Mouse (Mus musculus) heart, embryonic 10.5 days (tissue): ENCODE measurements around the gene Hid1. TPM values are rescaled to one million over a fixed set of nuclear protein-coding genes. Genes with fewer than 3 reads are reported as not detected.
A peak's percentile ranks its signal among the peaks of the same experiment; 100 is the strongest.

Source experiments
- DNase-seq: peaks from one replicate; pipeline ENCODE4 v3.0.0-alpha.2; 2017; ENCODE audit warnings: low spot score
- H3K27ac ChIP-seq: fragments of 300-500 bp; sonication (generic); 2 replicates; pipeline ENCODE4 v1.5.1; 2016; ENCODE audit warnings: mild to moderate bottlenecking
- H3K27me3 ChIP-seq: fragments of 300-500 bp; sonication (generic); 2 replicates; pipeline ENCODE4 v1.6.1; 2016; ENCODE audit warnings: mild to moderate bottlenecking; ENCODE audit not compliant: poor library complexity, insufficient read depth, severe bottlenecking
- H3K36me3 ChIP-seq: fragments of 300-500 bp; sonication (generic); 2 replicates; pipeline ENCODE4 v1.6.1; 2016; ENCODE audit warnings: mild to moderate bottlenecking, moderate library complexity
- H3K4me1 ChIP-seq: fragments of 300-500 bp; sonication (generic); 2 replicates; pipeline ENCODE4 v1.6.1; 2016; ENCODE audit warnings: mild to moderate bottlenecking
- H3K4me3 ChIP-seq: fragments of 300-500 bp; sonication (generic); 2 replicates; pipeline ENCODE4 v1.5.1; 2016; ENCODE audit warnings: mild to moderate bottlenecking, moderate library complexity
- H3K9me3 ChIP-seq: fragments of 300-500 bp; sonication (generic); 2 replicates; pipeline ENCODE4 v1.6.1; 2016; ENCODE audit warnings: mild to moderate bottlenecking, moderate library complexity
- WGBS: fragments of 180-500 bp; shearing (Covaris S2); methylation state at CpG from one replicate; pipeline ENCODE4 v1.1.7; 2016; 5-methylcytosine and 5-hydroxymethylcytosine counted together
- polyA plus RNA-seq: library from polyadenylated mRNA; unstranded; fragments of >200 nt; fragmentation: Nextera tagmentation; extraction: Ambion mirVana; gene quantifications from 2 replicates; pipeline ENCODE4 v1.2.1, GENCODE M21; 2016

Gene Hid1
- polyA plus RNA-seq, 1 experiment from 2014 or later: 5.5 TPM

- Histone ChIP-seq H3K36me3 (no peaks in the 10 kb centered on the region), H3K9me3 (no peaks in the 10 kb centered on the region), H3K27ac (no peak overlapping the region), H3K27me3 (peaks cover 96% of the 10 kb centered on the region), H3K4me3 (no peak overlapping the region), H3K4me1 (peaks cover 18% of the 10 kb centered on the region)
- 44% methylated on average over 1 of the region's 1 CpGs for WGBS
- DNase-seq: no peak
Observed at GRCm38 (mm10) chr11:115372015-115372414, 4.5 kb upstream of the Hid1 start.

GRCm38 (mm10) chr11:115371354-115371753 is 3.8 kb upstream of the Hid1 start:
- Histone ChIP-seq H3K4me1 (peaks cover 25% of the 10 kb centered on the region), H3K4me3 (no peak overlapping the region), H3K36me3 (no peaks in the 10 kb centered on the region), H3K9me3 (no peaks in the 10 kb centered on the region), H3K27ac (no peak overlapping the region), H3K27me3 (peaks cover 96% of the 10 kb centered on the region)
- WGBS: 44% methylated on average over 8 of the region's 8 CpGs
- no peak for DNase-seq

GRCm38 (mm10) chr11:115370368-115370767 is 2.8 kb upstream of the Hid1 start:
- H3K4me1 ChIP-seq: peaks cover 29% of the 10 kb centered on the region
- no peaks in the 10 kb centered on the region for H3K9me3 ChIP-seq
- no peak overlapping the region for H3K27ac ChIP-seq
- DNase-seq: no peak
- 47% methylated on average over 7 of the region's 7 CpGs for WGBS
- no peaks in the 10 kb centered on the region for H3K36me3 ChIP-seq
- peaks cover 96% of the 10 kb centered on the region for H3K27me3 ChIP-seq
- H3K4me3 ChIP-seq: no peak overlapping the region

DNA sequence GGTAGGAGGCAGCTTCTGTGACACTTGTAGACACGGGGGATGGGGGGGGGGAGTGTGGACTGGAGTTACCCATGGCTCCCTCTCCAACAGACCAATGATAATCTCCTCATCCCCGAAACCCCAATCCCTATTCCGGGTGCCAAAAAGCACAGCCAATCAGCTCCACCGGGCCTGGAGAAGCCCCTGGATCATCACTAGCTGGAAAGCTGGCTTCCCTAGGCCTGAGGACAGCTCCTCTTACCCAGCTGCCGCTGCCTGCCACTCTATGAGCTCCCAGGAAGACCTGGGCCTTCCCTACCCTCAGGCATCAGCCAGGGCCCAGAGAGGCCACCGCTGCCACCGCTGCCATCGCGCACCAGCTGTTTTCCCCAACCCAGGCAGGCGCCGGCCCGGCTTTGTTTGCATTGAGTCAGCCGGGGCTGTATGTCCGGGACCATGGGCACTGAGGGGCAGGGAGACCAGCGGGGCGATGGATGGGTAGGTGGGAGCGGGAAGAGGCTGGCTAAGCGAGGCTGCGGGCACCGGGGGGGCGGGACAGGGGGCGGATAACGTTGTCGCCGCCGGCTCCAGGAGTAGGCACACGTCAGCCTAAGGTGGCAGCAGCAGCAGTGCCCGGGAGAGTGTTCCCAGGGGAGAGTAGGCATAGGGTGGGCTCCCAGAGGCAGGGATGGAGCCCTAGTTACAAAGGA is 706 bp downstream of the Hid1 start:
- 1% methylated on average over 28 of the region's 28 CpGs for WGBS

GRCm38 (mm10) chr11:115366039-115366705 is 1.4 kb downstream of the Hid1 start:
- no peaks in the 10 kb centered on the region for H3K9me3 ChIP-seq
- no peaks in the 10 kb centered on the region for H3K36me3 ChIP-seq
- no peak overlapping the region; the same call in 1 of the 2 replicates for H3K27ac ChIP-seq
- DNase-seq: no peak
- H3K27me3 ChIP-seq: peaks cover 78% of the 10 kb centered on the region
- peaks cover 18% of the 10 kb centered on the region for H3K4me1 ChIP-seq
- WGBS: 25% methylated on average over 7 of the region's 7 CpGs
- peak overlapping the region; percentile 63 for H3K4me3 ChIP-seq

More for the DNA sequence above, 706 bp downstream of the Hid1 start:
- Histone ChIP-seq H3K27ac (peak overlapping the region; percentile 60; the same call in 1 of the 2 replicates), H3K4me1 (peaks cover 18% of the 10 kb centered on the region), H3K4me3 (peak overlapping the region; percentile 63), H3K9me3 (no peaks in the 10 kb centered on the region), H3K27me3 (peaks cover 80% of the 10 kb centered on the region), H3K36me3 (no peaks in the 10 kb centered on the region)
- DNase-seq: no peak

DNA sequence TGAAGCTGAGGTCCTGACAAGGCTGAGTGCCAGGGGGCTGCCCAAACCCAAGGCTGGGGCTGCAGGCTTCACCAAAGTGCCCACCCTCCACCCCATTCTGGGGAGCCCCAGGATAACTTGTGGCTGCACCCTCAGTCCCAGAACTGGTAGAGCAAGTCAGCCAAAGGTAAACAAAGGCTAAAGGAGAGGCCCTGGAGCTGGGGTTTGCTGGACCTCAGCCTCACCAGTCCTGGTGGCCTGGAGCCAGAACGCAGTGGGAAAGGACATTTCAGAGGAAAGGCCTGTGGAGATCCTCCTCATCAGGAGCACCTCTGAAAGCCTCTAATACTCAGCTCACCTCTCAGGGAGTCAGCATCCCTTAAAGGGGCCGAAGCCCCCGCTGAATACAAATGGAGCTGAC is 3.4 kb downstream of the Hid1 start:
- Histone ChIP-seq H3K27me3 (peaks cover 67% of the 10 kb centered on the region), H3K4me1 (peaks cover 30% of the 10 kb centered on the region), H3K36me3 (no peaks in the 10 kb centered on the region), H3K4me3 (no peak overlapping the region), H3K27ac (no peak overlapping the region), H3K9me3 (no peaks in the 10 kb centered on the region)
- WGBS: 79% methylated on average over 3 of the region's 3 CpGs
- no peak for DNase-seq

DNA sequence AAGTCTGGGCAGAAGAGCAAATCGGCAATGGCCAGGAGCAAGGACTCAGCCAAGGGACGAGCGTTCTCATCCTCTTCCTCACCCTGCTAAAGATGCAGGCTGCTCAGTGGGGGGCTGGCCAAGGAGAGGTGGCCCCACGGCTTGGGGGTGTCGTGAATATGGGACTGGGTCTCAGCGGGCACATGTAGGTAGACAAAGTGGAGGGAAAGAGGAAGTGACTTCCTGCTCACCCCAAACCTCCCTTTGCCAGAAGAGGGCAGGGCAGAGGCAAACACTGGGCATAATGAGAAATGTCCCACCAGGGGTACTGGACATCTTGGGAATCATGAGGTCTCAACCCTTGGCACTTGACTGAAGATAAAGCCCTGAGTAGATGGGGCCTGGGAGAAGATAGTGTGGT is 7.8 kb downstream of the Hid1 start:
- Histone ChIP-seq H3K4me1 (peaks cover 16% of the 10 kb centered on the region), H3K4me3 (no peak overlapping the region), H3K27ac (peak overlapping the region; percentile 65; the same call in 1 of the 2 replicates), H3K9me3 (no peaks in the 10 kb centered on the region), H3K36me3 (no peaks in the 10 kb centered on the region), H3K27me3 (peaks cover 58% of the 10 kb centered on the region)
- DNase-seq: no peak
- 67% methylated on average over 6 of the region's 6 CpGs for WGBS

DNA sequence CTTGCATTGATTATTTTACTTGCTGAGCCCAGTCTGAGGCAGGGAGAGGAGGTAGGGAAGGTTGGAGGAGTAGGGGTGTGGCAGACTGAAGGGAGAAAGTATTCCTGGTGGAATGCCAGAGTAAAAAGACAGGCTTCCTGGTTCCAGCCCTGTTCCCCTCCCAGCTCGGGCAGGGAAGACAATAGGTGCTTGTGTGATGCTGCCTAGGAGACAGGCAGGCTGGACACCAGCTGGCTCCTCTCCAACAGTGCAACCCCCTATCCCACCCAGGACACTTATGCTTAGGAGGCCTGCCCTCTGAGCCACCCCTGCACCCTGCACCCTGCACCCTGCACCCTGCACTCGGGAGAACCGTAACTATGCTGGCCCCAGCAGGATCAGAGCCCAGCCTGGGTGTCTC is 8.3 kb downstream of the Hid1 start:
- no peak for DNase-seq
- Histone ChIP-seq H3K36me3 (no peaks in the 10 kb centered on the region), H3K4me1 (peaks cover 16% of the 10 kb centered on the region), H3K27ac (peak overlapping the region; percentile 65; the same call in 1 of the 2 replicates), H3K4me3 (no peak overlapping the region), H3K9me3 (no peaks in the 10 kb centered on the region), H3K27me3 (peaks cover 60% of the 10 kb centered on the region)
- WGBS: 56% methylated on average over 3 of the region's 3 CpGs

- DNase-seq: no peak
- Histone ChIP-seq H3K4me1 (peaks cover 16% of the 10 kb centered on the region), H3K36me3 (no peaks in the 10 kb centered on the region), H3K27ac (peak overlapping the region; percentile 65), H3K27me3 (peaks cover 60% of the 10 kb centered on the region), H3K4me3 (no peak overlapping the region), H3K9me3 (no peaks in the 10 kb centered on the region)
- 22% methylated on average over 5 of the region's 5 CpGs for WGBS
Observed at GRCm38 (mm10) chr11:115358468-115358867, 9.1 kb downstream of the Hid1 start.

GRCm38 (mm10) chr11:115354183-115354582 is 13.4 kb downstream of the Hid1 start:
- peaks cover 10% of the 10 kb centered on the region; the same call in 1 of the 2 replicates for H3K4me1 ChIP-seq
- WGBS: 5% methylated on average over 8 of the region's 8 CpGs

DNA sequence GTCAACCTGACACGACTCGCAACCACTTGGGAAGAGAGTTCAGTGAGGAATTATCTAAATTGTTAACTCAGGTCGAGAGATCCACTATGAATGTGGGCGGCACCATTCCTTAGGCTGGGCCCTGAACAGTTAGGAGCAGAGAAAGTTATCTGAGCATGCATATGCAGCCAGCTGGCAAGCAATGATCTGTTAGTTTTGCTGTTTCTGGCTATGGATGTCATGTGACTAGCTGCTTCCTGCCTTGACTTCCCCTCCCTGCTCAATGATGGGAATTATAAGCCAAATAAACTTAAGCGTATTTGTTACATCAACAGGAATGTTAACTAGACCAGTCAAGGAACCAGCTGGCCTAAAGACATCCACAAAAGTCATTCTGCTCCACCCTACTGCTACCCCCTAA is 14.2 kb downstream of the Hid1 start:
- H3K4me3 ChIP-seq: no peak overlapping the region
- H3K27ac ChIP-seq: no peak overlapping the region
- H3K4me1 ChIP-seq: 0 out of 2 replicates have a peak, but pooled peaks cover 13% of the 10 kb centered on the region
- 83% methylated on average over 5 of the region's 5 CpGs for WGBS
- no peaks in the 10 kb centered on the region for H3K9me3 ChIP-seq
- no peak for DNase-seq
- peaks cover 83% of the 10 kb centered on the region for H3K27me3 ChIP-seq
- H3K36me3 ChIP-seq: no peaks in the 10 kb centered on the region; the same call in 1 of the 2 replicates

More at GRCm38 (mm10) chr11:115354183-115354582, 13.4 kb downstream of the Hid1 start:
- Histone ChIP-seq H3K27me3 (peaks cover 76% of the 10 kb centered on the region), H3K9me3 (no peaks in the 10 kb centered on the region), H3K27ac (no peak overlapping the region), H3K36me3 (no peaks in the 10 kb centered on the region; the same call in 1 of the 2 replicates), H3K4me3 (no peak overlapping the region)
- peak; percentile 88 for DNase-seq

GRCm38 (mm10) chr11:115349976-115350375 is 17.6 kb downstream of the Hid1 start:
- peaks cover 86% of the 10 kb centered on the region for H3K27me3 ChIP-seq

DNA sequence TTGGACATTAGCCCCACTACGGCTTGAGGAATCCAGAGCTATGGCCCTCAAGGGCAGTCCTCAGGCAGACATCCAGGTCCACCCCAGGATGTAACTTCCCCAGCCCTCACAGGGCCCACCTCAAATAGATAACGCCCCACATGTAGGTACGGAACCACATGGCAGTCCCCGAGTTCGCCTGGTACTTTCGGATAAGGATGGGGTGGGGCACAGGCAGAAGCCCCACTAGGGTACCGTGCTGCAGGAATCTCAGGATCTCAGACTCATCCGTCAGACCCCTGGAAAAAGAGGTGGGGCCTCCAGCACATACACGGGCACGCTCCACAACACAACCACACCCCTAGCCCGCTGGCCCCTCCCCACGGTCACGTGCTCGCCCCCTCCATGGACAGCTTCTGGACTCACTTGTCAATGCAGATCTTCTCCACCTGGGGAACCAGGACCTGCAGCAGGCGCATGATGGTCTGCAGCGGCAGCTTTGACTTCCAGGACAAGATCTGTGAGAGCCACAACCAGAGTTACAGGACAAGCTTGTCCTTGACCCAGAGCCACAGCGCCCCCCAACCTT is 18.8 kb downstream of the Hid1 start:
- DNase-seq: no peak
- no peaks in the 10 kb centered on the region; the same call in 1 of the 2 replicates for H3K36me3 ChIP-seq
- H3K4me1 ChIP-seq: peaks cover 39% of the 10 kb centered on the region
- H3K27ac ChIP-seq: no peak overlapping the region
- H3K4me3 ChIP-seq: no peak overlapping the region
- H3K27me3 ChIP-seq: peaks cover 89% of the 10 kb centered on the region
- WGBS: 37% methylated on average over 17 of the region's 17 CpGs
- no peaks in the 10 kb centered on the region for H3K9me3 ChIP-seq

More at GRCm38 (mm10) chr11:115349976-115350375, 17.6 kb downstream of the Hid1 start:
- Histone ChIP-seq H3K36me3 (no peaks in the 10 kb centered on the region; the same call in 1 of the 2 replicates), H3K9me3 (no peaks in the 10 kb centered on the region), H3K27ac (no peak overlapping the region), H3K4me3 (no peak overlapping the region), H3K4me1 (peaks cover 34% of the 10 kb centered on the region)
- 36% methylated on average over 4 of the region's 4 CpGs for WGBS
- no peak for DNase-seq
